In genomic region chr10:80936135-80936809, GRCm38 (mm10) we compare ENCODE assay signal across 9 mouse cellular contexts. TPM values are rescaled to one million over a fixed set of nuclear protein-coding genes. Genes with fewer than 3 reads are reported as not detected.
DNase-seq lines count a peak whose midpoint lies in the region; ATAC-seq lines count a peak whose summit lies in the region.
"Had no signal": no experiment of that assay in that cellular context is flagged by ENCODE, and none has a peak within 500 bp of the region (broad histone marks: within the 10 kb centered on the region; RNA-seq: fewer than 3 reads in every experiment).

No protein-coding gene starts in this region.

- peak overlapping the region; percentile 39 for H3K9ac ChIP-seq in intestine, embryonic 14.5 days (ENCODE audit: low read length)
- no peak overlapping the region for H3K9ac ChIP-seq in liver, embryonic 13.5 days
- peak overlapping the region; percentile 58 for H3K9ac ChIP-seq in neural tube, embryonic 13.5 days

- DNase-seq in embryo, embryonic 10 days (ENCODE audit: low spot score), result peak; percentile 62
- no peak for DNase-seq in embryo, embryonic 9.5 days (ENCODE audit: extremely low spot score)
- DNase-seq in adrenal gland, postnatal 25 days, result peak; percentile 79
- DNase-seq in forelimb bud, embryonic 11.5 days (ENCODE audit: low read depth, low spot score), result peak; percentile 62
- DNase-seq in intestine, embryonic 14.5 days (ENCODE audit: low spot score), result peak; percentile 83
- no peak for DNase-seq in liver, embryonic 13.5 days
- no peak for DNase-seq in natural killer cell, adult 2 months (ENCODE audit: low spot score in 2 of 2)

- H3K27ac ChIP-seq in intestine, embryonic 14.5 days (ENCODE audit: low read depth), result 0 out of 2 replicates have a peak overlapping the region, but pooled peaks have one; percentile 9
- no peak overlapping the region for H3K27ac ChIP-seq in liver, embryonic 13.5 days
- H3K27ac ChIP-seq in neural tube, embryonic 13.5 days (replicated peaks), result peak overlapping the region; percentile 70

- peaks cover 86% of the 10 kb centered on the region for H3K4me1 ChIP-seq in intestine, embryonic 14.5 days (replicated peaks; ENCODE audit: control insufficient read depth, insufficient read depth, low read length)
- peaks cover 83% of the 10 kb centered on the region for H3K4me1 ChIP-seq in liver, embryonic 13.5 days (replicated peaks)
- H3K4me1 ChIP-seq in neural tube, embryonic 13.5 days (replicated peaks), result peaks cover 93% of the 10 kb centered on the region

- no peaks in the 10 kb centered on the region for H3K36me3 ChIP-seq in intestine, embryonic 14.5 days (ENCODE audit: control insufficient read depth, insufficient read depth, low read length)
- no peaks in the 10 kb centered on the region for H3K36me3 ChIP-seq in liver, embryonic 13.5 days
- H3K36me3 ChIP-seq in neural tube, embryonic 13.5 days, result no peaks in the 10 kb centered on the region
- H3K36me3 ChIP-seq: G1E had no signal

- H3K9me3 ChIP-seq in intestine, embryonic 14.5 days (ENCODE audit: control insufficient read depth, low read length), result no peaks in the 10 kb centered on the region
- H3K9me3 ChIP-seq in liver, embryonic 13.5 days (replicated peaks), result no peaks in the 10 kb centered on the region
- H3K9me3 ChIP-seq in neural tube, embryonic 13.5 days, result no peaks in the 10 kb centered on the region
- H3K9me3 ChIP-seq: G1E had no signal

- peak; percentile 29; the same call in 1 of the 2 replicates for ATAC-seq in intestine, embryonic 14.5 days (replicated peaks; ENCODE audit: low FRiP score, low TSS enrichment, low read depth)
- ATAC-seq in liver, embryonic 13.5 days (ENCODE audit: low read depth), result no peak
- peak; percentile 20; the same call in 1 of the 2 replicates for ATAC-seq in neural tube, embryonic 13.5 days (ENCODE audit: low read depth)

- peaks cover 30% of the 10 kb centered on the region for H3K27me3 ChIP-seq in intestine, embryonic 14.5 days (replicated peaks; ENCODE audit: control insufficient read depth, insufficient read depth, low read length)
- H3K27me3 ChIP-seq in liver, embryonic 13.5 days, result peaks cover 89% of the 10 kb centered on the region
- peaks cover 77% of the 10 kb centered on the region for H3K27me3 ChIP-seq in neural tube, embryonic 13.5 days

- 4% methylated on average over 37 of the region's 37 CpGs for WGBS in intestine, embryonic 14.5 days
- 4% methylated on average over 37 of the region's 37 CpGs for WGBS in liver, embryonic 13.5 days (ENCODE audit: insufficient replicate concordance)
- WGBS in neural tube, embryonic 13.5 days, result 1% methylated on average over 36 of the region's 37 CpGs

- peak overlapping the region; percentile 31 for H3K4me3 ChIP-seq in intestine, embryonic 14.5 days (ENCODE audit: low read depth, low read length)
- peak overlapping the region; percentile 35 for H3K4me3 ChIP-seq in liver, embryonic 13.5 days (replicated peaks)
- peak overlapping the region; percentile 30 for H3K4me3 ChIP-seq in neural tube, embryonic 13.5 days

- H3K4me2 ChIP-seq in intestine, embryonic 14.5 days (ENCODE audit: low read length), result peak overlapping the region; percentile 61
- peak overlapping the region; percentile 55 for H3K4me2 ChIP-seq in liver, embryonic 13.5 days
- H3K4me2 ChIP-seq in neural tube, embryonic 13.5 days, result peak overlapping the region; percentile 54

RNA-seq across cellular contexts. Expression of gene Gadd45b, which starts 6.4 kb away (rescaled TPM):
- total RNA-seq in adrenal gland, postnatal 25 days (2021), result 15.3 and 15.4 TPM in 2 replicates
- 18.2 and 21.2 TPM in 2 replicates for polyA plus RNA-seq in intestine, embryonic 14.5 days (2014; fragmentation: Nextera tagmentation; extraction: Ambion mirVana)
- polyA plus RNA-seq in liver, embryonic 13.5 days (2015; fragmentation: Nextera tagmentation; extraction: Ambion mirVana), result 1.6 and 1.8 TPM in 2 replicates
- 8.8 and 9.0 TPM in 2 replicates for polyA plus RNA-seq in neural tube, embryonic 13.5 days (2015; fragmentation: Nextera tagmentation; extraction: Ambion mirVana)

RNA-seq across cellular contexts. Expression of gene Lmnb2, which starts 18.2 kb away (rescaled TPM):
- 14.4 and 15.2 TPM in 2 replicates for total RNA-seq in adrenal gland, postnatal 25 days (2021)
- 15.5 and 18.3 TPM in 2 replicates for polyA plus RNA-seq in intestine, embryonic 14.5 days (2014; fragmentation: Nextera tagmentation; extraction: Ambion mirVana)
- polyA plus RNA-seq in liver, embryonic 13.5 days (2015; fragmentation: Nextera tagmentation; extraction: Ambion mirVana), result 14.0 and 15.4 TPM in 2 replicates
- 38.3 and 41.6 TPM in 2 replicates for polyA plus RNA-seq in neural tube, embryonic 13.5 days (2015; fragmentation: Nextera tagmentation; extraction: Ambion mirVana)

RNA-seq across cellular contexts. Expression of gene Timm13, which starts 35.5 kb away (rescaled TPM):
- total RNA-seq in adrenal gland, postnatal 25 days (2021), result 188 and 208 TPM in 2 replicates
- polyA plus RNA-seq in intestine, embryonic 14.5 days (2014; fragmentation: Nextera tagmentation; extraction: Ambion mirVana), result 392 and 393 TPM in 2 replicates
- 249 and 266 TPM in 2 replicates for polyA plus RNA-seq in liver, embryonic 13.5 days (2015; fragmentation: Nextera tagmentation; extraction: Ambion mirVana)
- 328 and 331 TPM in 2 replicates for polyA plus RNA-seq in neural tube, embryonic 13.5 days (2015; fragmentation: Nextera tagmentation; extraction: Ambion mirVana)

Comparison
In these comparisons a context has a peak if more than half of its experiments do, and no peak if none do; other contexts are left out.
1. DNase-seq: peak in embryo, embryonic 10 days (single experiment), adrenal gland, postnatal 25 days (single experiment), forelimb bud, embryonic 11.5 days (single experiment) and intestine, embryonic 14.5 days (single experiment); none in embryo, embryonic 9.5 days (single experiment), liver, embryonic 13.5 days (single experiment) and natural killer cell, adult 2 months (0 of 2).
2. Peak in every context shown above with its lines, with median percentiles within 50 percentile points of each other: H3K4me2 ChIP-seq and H3K4me3 ChIP-seq.